Mouse (Mus musculus) heart, embryonic 14.5 days (tissue): Measurements from ENCODE around the gene Kif11. TPM values are rescaled to one million over a fixed set of nuclear protein-coding genes. Genes with fewer than 3 reads are reported as not detected.
A peak's percentile ranks its signal among the peaks of the same experiment; 100 is the strongest.

ENCODE experiments used
- ATAC-seq: fragments of 200-750 bp; cut with Nextera tagmentation; 2 replicates; pipeline ENCODE4 v1.8.0; 2017; ENCODE audit warnings: low read depth, moderate TSS enrichment; ENCODE audit not compliant: insufficient number of reproducible peaks, insufficient read depth, low FRiP score
- H3K27ac ChIP-seq, 2 experiments: fragments of 200-500 bp in 1 of 2; fragments of 300-500 bp in 1 of 2; sonication (generic) in 1 of 2; replicated peaks in 1 of 2; 2 replicates each; pipeline ENCODE4 v1.5.1; 2012 to 2014; ENCODE audit warnings: low read depth in 2 of 2, low read length in 2 of 2, control low read depth in 1 of 2, mild to moderate bottlenecking in 1 of 2, mixed read lengths in 1 of 2; ENCODE audit not compliant: control insufficient read depth in 1 of 2, insufficient read depth in 1 of 2
- H3K27me3 ChIP-seq: fragments of 300-500 bp; sonication (generic); 2 replicates; pipeline ENCODE4 v1.6.1; 2014; ENCODE audit warnings: mild to moderate bottlenecking, low read length, control low read depth; ENCODE audit not compliant: control insufficient read depth, insufficient read depth
- H3K36me3 ChIP-seq: fragments of 300-500 bp; sonication (generic); 2 replicates; pipeline ENCODE4 v1.6.1; 2014; ENCODE audit warnings: mild to moderate bottlenecking, control low read depth, low read length, mixed read lengths; ENCODE audit not compliant: control insufficient read depth, insufficient read depth
- H3K4me1 ChIP-seq, 2 experiments: fragments of 200-500 bp in 1 of 2; fragments of 300-500 bp in 1 of 2; sonication (generic) in 1 of 2; 2 replicates each; pipeline ENCODE4 v1.6.1; 2012 to 2014; ENCODE audit warnings: low read length in 2 of 2, control low read depth in 1 of 2, mixed read lengths in 1 of 2; ENCODE audit not compliant: control insufficient read depth in 2 of 2, insufficient read depth in 2 of 2
- H3K4me2 ChIP-seq: fragments of 300-500 bp; sonication (generic); 2 replicates; pipeline ENCODE4 v1.6.1; 2014; ENCODE audit warnings: mild to moderate bottlenecking, low read length
- H3K4me3 ChIP-seq, 2 experiments: fragments of 200-500 bp in 1 of 2; fragments of 300-500 bp in 1 of 2; sonication (generic) in 1 of 2; 2 replicates each; pipeline ENCODE4 v1.5.1; 2012 to 2014; ENCODE audit warnings: low read length in 2 of 2, mild to moderate bottlenecking in 2 of 2, control low read depth in 1 of 2, low read depth in 1 of 2, moderate library complexity in 1 of 2; ENCODE audit not compliant: control insufficient read depth in 1 of 2, insufficient read depth in 1 of 2
- H3K9ac ChIP-seq: fragments of 300-500 bp; sonication (generic); 2 replicates; pipeline ENCODE4 v1.6.1; 2014; ENCODE audit warnings: mild to moderate bottlenecking, low read length
- H3K9me3 ChIP-seq: fragments of 300-500 bp; sonication (generic); 2 replicates; pipeline ENCODE4 v1.6.1; 2016; ENCODE audit warnings: low read length, control low read depth; ENCODE audit not compliant: control insufficient read depth
- WGBS: fragments of 180-500 bp; shearing (Covaris S2); extraction: QIAGEN DNeasy Blood & Tissue Kit; methylation state at CpG from one replicate; pipeline ENCODE4 v1.1.7; 2014; 5-methylcytosine and 5-hydroxymethylcytosine counted together
- polyA plus RNA-seq: library from polyadenylated mRNA; unstranded; fragments of >200 nt; fragmentation: Nextera tagmentation; extraction: Ambion mirVana; gene quantifications from 2 replicates; pipeline ENCODE4 v1.2.1, GENCODE M21; 2014

The Kif11 gene
- polyA plus RNA-seq, 1 experiment from 2014 or later, result 48.0 TPM

GRCm38 (mm10) chr19:37428589-37428988 lies 52.4 kb downstream of the Kif11 start:
- Histone ChIP-seq H3K4me3 (no peak overlapping the region), H3K27me3 (peaks cover 40% of the 10 kb centered on the region), H3K9me3 (0 out of 2 replicates have a peak, but pooled peaks cover 6% of the 10 kb centered on the region), H3K27ac (no peak overlapping the region), H3K9ac (no peak overlapping the region), H3K36me3 (no peaks in the 10 kb centered on the region), H3K4me2 (no peak overlapping the region), H3K4me1 (0 out of 4 replicates have a peak, but pooled peaks cover 0 to 3% of the 10 kb centered on the region in 2 experiments)
- ATAC-seq, result no peak
- 74% methylated on average over 5 of the region's 5 CpGs for WGBS

- H3K4me1 ChIP-seq, result peaks cover 2 to 8% of the 10 kb centered on the region in 2 experiments; a peak in 1 of 4 replicates
- H3K4me3 ChIP-seq, result no peak overlapping the region
- no peak overlapping the region for H3K4me2 ChIP-seq
- 84% methylated on average over 11 of the region's 11 CpGs for WGBS
- H3K9me3 ChIP-seq, result 0 out of 2 replicates have a peak, but pooled peaks cover 3% of the 10 kb centered on the region
- no peak for ATAC-seq
- H3K27me3 ChIP-seq, result peaks cover 59% of the 10 kb centered on the region
- H3K9ac ChIP-seq, result no peak overlapping the region
- no peak overlapping the region for H3K27ac ChIP-seq
- no peaks in the 10 kb centered on the region for H3K36me3 ChIP-seq
Measured at GRCm38 (mm10) chr19:37431139-37431756, 55.0 kb downstream of the Kif11 start.

GRCm38 (mm10) chr19:37432868-37433570 lies 56.8 kb downstream of the Kif11 start:
- H3K9me3 ChIP-seq, result 0 out of 2 replicates have a peak, but pooled peaks cover 3% of the 10 kb centered on the region
- no peak overlapping the region for H3K9ac ChIP-seq
- H3K27me3 ChIP-seq, result peaks cover 76% of the 10 kb centered on the region
- no peaks in the 10 kb centered on the region for H3K36me3 ChIP-seq
- H3K27ac ChIP-seq, result no peak overlapping the region
- WGBS, result 26% methylated on average over 16 of the region's 16 CpGs
- H3K4me1 ChIP-seq, result peaks cover 2 to 8% of the 10 kb centered on the region in 2 experiments; a peak in 1 of 4 replicates
- no peak for ATAC-seq
- peak overlapping the region in 1 of 2 experiments; percentile 59; a peak in 2 of 4 replicates for H3K4me3 ChIP-seq
- H3K4me2 ChIP-seq, result peak overlapping the region; percentile 76

- Histone ChIP-seq H3K27ac (no peak overlapping the region), H3K27me3 (peaks cover 81% of the 10 kb centered on the region), H3K4me3 (peak overlapping the region; percentile 59), H3K9ac (peak overlapping the region; percentile 73), H3K36me3 (no peaks in the 10 kb centered on the region), H3K9me3 (0 out of 2 replicates have a peak, but pooled peaks cover 3% of the 10 kb centered on the region), H3K4me2 (peak overlapping the region; percentile 76), H3K4me1 (peaks cover 2 to 8% of the 10 kb centered on the region in 2 experiments; a peak in 1 of 4 replicates)
- no peak for ATAC-seq
- 2% methylated on average over 14 of the region's 14 CpGs for WGBS
Measured at GRCm38 (mm10) chr19:37433895-37434262, 57.7 kb downstream of the Kif11 start.

GRCm38 (mm10) chr19:37434263-37434951 lies 58.2 kb downstream of the Kif11 start, which contains the start of gene Hhex:
Hhex (plus strand) TSS chr19:37434810.
- H3K9me3 ChIP-seq, result 0 out of 2 replicates have a peak, but pooled peaks cover 3% of the 10 kb centered on the region
- peak within 1 kb of the TSS; percentile 76 for H3K4me2 ChIP-seq
- peaks cover 84% of the 10 kb centered on the region for H3K27me3 ChIP-seq
- 0% methylated on average over 77 of the region's 79 CpGs for WGBS
- peaks cover 2 to 8% of the 10 kb centered on the region in 2 experiments; a peak in 1 of 4 replicates for H3K4me1 ChIP-seq
- peak; percentile 81 for ATAC-seq
- H3K9ac ChIP-seq, result peak within 1 kb of the TSS; percentile 73
- 0 out of 2 replicates have a peak, but pooled peaks cover 1% of the 10 kb centered on the region for H3K36me3 ChIP-seq
- H3K4me3 ChIP-seq, result peak within 1 kb of the TSS; percentile 59
- H3K27ac ChIP-seq, result peak within 1 kb of the TSS; percentile 64 to 88

- Histone ChIP-seq H3K4me1 (peaks cover 2 to 8% of the 10 kb centered on the region in 2 experiments; a peak in 1 of 4 replicates), H3K27me3 (peaks cover 85% of the 10 kb centered on the region), H3K9me3 (0 out of 2 replicates have a peak, but pooled peaks cover 3% of the 10 kb centered on the region), H3K9ac (peak overlapping the region; percentile 73), H3K4me3 (peak overlapping the region; percentile 59), H3K36me3 (0 out of 2 replicates have a peak, but pooled peaks cover 5% of the 10 kb centered on the region), H3K4me2 (peak overlapping the region; percentile 76), H3K27ac (peak overlapping the region; percentile 64 to 88)
- under 1% methylated on average over 77 of the region's 77 CpGs for WGBS
- peak; percentile 75 for ATAC-seq
Measured at GRCm38 (mm10) chr19:37435041-37435852, 59.0 kb downstream of the Kif11 start.
